Mouse (Mus musculus): ENCODE measurements at regions not wholly inside any gene's neighbourhood (a gene's known extent, or its start where the extent isn't known, plus 50 kb on each side); places are given as distances from the start of the nearest gene placed in this dataset.
A peak's percentile ranks its signal among the peaks of the same experiment; 100 is the strongest.

DNA sequence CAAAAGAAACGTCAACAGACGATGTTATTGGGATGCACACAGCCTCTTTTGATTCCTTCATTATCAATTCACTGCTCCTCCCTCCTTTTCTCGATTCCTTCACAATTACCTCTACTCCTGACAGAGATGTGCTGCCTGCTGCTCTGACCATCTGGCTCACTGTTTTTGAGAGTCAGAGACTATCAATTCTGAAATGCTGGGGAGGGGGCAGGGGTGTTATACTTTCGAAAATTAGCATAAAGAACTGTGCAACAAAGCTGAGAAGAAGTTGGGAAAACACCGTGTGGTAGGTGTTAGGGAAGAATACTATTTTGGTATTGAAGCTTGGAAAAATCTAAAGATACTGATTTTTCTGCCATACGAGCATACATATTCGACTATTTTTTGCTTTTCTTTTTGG is 96.4 kb downstream of the Nedd1 start:
- peak in 1 of 2 experiments; percentile 22 for DNase-seq (ENCODE audit: low spot score in 2 of 2)

DNA sequence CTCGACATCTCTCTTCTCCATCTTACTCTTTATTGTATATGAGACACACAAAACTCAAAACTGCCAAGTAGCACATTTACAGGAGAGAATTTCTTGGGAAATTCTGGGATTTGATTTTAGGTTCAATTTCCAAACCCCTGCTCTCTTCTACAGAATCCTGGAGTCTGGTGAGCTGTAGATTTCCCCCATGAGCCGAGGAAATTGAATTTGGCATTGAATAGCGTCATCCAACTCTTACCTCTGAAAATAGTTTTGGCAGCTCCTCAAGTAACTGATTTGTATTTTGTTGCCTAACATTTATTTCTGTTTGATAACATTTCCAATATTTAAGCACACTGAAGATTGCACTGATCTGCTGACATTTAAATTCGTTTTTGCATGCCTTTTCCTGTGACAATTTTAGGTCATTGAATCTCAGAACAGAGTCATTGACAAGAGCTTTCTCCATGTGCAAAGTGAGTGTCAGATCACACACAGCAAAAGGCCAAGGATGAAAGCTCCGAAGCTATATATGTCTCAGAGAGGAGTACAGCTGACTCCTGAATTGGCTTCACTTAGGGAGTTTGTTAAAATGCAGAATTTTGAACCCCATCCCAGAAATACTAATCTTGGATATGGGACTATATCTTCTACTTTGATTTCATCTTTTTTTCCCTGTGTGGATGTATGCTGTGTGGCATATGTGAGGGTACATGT is 106.4 kb downstream of the Nedd1 start:
- DNase-seq (ENCODE audit: low spot score in 2 of 2), result no peak

DNA sequence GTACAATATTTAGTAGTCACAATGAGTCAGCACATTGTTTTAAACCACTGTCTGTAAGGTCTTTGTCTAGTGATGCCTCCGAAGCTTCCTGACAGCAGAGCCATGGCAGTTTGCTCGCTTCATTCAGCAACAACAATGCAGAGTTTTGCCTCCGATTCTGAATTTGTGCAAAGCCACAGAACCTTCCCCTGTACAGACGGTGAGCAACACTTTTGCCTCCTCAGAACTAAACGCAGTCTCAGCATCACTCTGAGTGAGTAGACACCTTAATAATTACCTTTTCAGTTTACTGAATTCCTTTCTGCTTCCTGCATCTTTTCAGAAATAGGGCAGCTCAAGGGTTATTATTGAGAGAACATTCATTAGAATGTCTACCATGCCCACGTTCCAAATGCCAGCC is 107.9 kb downstream of the Nedd1 start:
- no peak for DNase-seq (ENCODE audit: low spot score in 2 of 2)

DNA sequence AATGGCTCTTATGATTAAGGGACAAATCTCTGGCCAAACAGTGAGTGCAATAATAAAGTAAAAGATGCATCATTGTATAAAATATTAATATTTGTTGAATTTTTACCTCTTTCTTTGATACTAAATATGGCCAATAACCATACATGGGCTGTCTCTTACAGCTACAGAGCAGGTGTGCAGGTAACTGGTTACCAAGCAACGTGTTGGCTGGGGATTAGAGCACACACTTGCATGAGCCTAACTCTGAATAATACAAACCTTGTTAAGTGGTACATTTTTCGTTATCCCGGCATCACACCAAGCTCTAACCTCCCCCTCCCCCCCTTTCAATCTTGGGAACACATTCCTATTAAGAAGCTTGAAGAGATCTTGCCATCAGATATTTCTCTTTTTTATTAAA is 111.2 kb downstream of the Nedd1 start:
- no peak for DNase-seq (ENCODE audit: low spot score in 2 of 2)

DNA sequence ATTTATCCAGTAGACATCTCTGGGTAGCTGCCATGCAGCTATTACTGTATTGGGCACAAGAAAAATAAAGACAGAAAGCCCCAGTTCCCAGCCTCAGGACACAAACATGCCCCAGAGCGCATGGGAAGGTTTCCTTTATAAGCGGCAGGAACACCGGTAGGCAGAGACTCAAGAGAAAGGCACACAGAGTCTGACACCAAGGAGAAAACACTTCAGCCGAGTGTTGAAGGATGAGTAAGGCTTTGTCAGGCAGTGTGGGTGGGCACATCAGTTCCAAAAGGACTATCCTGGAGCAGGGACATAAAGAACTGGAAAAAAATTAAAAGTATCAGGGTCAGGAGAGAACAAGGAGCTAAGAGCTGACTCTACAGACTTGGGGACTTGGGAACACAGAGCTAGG is 115.5 kb downstream of the Nedd1 start:
- DNase-seq (ENCODE audit: low spot score in 2 of 2), result peak in 1 of 2 experiments; percentile 20

DNA sequence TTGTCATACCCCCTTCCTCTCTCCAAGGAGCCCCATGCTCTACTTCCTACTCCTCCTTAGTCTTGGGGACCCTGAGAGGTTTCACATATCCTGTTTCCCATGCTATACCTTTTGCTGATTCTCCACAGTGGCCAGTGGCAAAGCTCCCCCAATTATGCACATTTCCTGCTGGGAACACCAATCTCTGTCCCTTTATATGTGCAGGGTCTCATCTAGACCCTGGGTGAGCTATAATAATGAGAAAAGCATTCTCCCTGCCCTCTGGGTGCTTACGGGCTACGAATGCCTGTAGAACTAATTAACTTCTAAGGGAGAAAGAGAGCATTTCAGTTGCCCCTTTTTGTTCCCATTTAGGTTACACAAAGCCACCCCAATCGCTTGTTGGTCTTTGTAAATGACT is 116.6 kb downstream of the Nedd1 start:
- no peak for DNase-seq (ENCODE audit: low spot score in 2 of 2)

DNA sequence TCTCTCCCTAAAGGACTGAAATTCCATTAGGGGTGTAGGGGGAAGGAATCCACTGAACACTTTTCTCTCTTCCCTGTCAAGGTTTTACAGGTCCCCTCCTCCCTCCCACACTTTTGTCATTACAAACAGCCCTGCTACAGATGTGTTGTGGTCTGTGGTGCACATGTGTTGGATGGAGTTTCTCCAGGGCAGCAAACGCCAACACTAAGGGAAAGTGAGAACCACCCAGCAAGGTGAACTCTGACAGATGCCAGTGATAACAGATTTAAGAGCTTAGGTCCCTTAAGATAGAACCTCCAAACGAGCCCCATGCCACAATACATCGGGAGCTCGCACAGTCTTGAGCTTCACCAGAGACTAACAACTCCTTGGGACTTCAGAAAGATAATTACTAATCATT is 122.1 kb downstream of the Nedd1 start:
- no peak for DNase-seq (ENCODE audit: low spot score in 2 of 2)

DNA sequence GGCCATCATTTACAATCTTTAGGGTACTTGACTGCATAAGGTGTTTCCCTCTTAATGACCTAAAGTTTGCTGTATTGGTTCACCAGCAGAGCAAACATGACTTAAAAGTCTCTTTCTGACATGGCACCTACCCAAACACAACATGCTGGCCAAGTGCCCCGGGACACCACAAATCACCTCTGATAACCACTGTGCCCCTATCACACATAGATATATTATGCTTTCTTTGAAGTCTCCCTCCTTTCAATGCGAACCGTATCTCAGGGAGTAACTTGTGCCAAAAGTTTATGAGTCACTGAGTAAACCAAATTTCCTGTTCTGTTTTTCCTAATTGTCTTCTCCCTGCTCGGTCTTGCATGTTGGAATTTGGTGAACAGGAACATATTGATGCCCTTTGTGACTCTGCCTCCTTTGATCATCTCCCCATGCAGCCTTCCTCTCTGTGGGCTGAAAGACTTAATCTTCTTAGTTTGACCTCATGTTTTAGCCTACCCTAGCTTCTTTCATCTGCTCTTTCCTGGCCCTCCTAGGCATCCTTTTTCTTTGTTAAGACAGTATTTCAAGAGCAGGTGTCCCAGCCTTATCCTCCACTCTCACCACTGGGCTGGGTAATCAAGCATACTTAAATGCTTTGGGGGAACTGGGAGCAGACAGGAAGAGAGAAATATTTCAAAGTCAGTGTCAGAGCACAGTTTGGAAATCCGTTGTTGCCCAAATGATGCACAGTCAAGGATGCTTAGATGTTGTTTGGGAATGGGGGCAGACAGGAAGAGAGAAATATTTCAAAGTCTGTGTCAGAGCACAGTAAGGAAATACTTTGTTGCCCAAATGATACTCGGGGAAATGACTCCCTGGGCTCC is 126.5 kb downstream of the Nedd1 start:
- no peak for DNase-seq (ENCODE audit: low spot score in 2 of 2)

DNA sequence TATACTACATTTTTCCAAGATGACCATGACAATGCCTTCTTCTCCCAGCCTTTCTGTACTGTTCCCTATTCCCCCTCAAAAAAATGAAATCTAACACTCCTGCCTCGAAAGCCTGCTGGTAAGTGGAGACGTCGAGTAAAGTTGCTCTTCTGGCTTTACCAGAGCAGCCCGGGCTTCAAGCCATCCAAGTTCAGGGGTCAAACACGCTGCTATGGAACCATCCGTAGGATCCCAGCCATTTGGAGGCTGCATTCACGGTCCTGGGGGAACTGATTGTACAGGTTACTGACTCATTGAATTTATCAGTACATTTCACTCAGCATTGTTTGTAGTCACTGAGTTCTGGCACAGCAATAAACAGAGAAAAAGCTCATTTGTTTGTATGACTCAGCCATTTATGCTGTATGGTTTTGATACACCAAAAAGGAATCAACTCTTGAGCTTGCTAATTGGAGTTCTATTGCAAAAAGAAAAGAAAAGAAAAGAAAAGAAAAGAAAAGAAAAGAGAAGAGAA is 128.2 kb downstream of the Nedd1 start:
- DNase-seq (ENCODE audit: low spot score in 2 of 2), result no peak

DNA sequence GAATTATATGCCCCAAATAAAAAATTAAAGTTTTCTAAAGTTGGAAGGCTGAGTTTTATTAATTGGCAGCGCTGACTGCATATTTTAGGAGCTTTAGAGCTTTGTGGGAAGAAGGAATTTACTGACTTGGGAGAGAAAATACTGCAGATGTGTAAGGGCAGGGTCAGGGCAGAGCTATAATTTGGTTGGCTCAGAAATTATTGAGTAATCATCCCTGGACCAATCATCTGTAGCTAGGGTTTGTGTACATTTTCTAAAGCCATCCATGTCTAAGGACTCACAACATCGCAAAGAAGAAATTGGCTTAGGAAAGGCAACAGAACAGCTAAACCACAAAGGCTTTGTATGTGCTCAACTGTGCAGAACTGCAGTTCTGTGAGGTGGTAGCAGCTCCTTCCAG is 143.3 kb downstream of the Nedd1 start:
- no peak for DNase-seq (ENCODE audit: low spot score in 2 of 2)

DNA sequence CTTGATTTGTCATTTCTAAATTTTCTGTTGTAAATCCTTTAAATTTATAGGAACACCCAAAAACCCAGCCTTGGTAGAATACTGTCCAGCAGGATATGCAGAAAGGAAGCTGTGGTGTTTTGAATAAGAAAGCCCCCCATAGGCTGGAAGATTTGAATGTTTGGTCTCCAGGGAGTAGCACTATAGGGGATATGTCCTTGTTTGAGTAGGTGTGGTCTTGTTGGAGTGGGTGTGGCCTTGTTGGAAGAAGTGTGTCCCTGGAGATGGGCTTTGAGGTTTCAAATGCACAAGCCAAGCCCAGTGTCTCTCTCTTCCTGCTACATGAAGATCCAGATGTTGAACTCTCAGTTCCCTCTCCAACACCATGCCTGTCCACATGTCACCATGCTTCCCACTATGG is 151.7 kb downstream of the Nedd1 start:
- no peak for DNase-seq (ENCODE audit: low spot score in 2 of 2)

DNA sequence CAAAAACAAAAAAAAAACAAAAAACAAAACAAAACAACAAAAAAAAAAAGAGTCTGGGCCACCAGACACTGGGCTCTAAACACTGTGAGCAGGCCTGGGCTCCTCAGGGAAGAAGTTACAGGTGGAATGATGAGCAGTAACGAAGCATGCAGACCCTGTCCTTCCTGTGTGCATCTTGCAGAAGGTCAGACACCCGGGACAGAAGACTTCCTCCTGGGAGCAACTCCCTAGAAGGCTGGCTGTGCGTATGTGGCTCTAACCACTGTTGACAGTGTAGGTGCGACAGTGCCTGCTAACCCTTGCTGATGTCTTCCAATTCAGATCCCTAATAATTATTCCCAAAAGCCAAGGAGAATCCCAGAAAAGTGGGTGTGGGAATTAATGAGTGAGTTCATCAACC is 164.8 kb downstream of the Nedd1 start:
- DNase-seq (ENCODE audit: low spot score in 2 of 2), result no peak

DNA sequence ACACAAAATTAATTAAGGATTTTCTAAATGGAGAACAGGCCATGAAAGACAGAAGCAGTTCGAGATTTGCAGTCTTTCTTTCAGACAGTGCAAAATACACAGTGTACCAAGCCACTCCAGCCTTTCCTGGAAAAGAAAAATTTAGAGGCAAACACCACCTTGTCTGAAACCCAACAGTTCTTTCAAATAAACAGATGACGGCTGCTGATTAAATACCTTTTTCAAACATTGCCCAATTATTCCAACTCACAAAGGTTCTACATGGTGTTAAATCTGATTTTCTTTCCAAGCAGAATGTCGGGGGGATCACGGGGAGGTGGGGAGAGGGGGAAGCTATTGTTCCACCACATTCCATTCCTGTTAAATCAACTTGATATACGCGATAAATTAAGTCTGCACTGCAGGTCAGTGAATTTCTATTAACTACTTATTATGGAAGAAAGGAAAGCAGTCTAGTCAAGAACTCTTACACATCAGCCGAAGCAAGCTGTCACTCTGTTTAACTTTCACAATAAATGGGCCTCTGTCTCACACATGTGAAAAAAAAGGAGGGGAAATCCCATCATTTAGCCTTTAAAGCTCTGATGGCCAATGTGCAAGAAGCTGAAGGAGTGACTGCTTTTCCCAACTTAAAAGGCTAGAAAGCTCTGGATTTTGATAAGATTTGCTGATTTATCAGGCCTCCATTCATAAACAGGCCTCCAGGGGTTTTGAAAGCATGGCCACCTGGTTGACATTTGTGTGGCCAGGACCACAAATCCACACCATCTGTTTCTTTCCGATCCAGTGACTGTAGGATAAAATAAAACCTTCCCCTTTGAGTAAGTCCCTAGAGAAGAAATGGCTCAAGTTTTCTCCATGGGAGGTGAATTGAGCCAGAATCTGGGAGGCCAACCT is 165.4 kb downstream of the Nedd1 start:
- no peak for DNase-seq (ENCODE audit: low spot score in 2 of 2)

DNA sequence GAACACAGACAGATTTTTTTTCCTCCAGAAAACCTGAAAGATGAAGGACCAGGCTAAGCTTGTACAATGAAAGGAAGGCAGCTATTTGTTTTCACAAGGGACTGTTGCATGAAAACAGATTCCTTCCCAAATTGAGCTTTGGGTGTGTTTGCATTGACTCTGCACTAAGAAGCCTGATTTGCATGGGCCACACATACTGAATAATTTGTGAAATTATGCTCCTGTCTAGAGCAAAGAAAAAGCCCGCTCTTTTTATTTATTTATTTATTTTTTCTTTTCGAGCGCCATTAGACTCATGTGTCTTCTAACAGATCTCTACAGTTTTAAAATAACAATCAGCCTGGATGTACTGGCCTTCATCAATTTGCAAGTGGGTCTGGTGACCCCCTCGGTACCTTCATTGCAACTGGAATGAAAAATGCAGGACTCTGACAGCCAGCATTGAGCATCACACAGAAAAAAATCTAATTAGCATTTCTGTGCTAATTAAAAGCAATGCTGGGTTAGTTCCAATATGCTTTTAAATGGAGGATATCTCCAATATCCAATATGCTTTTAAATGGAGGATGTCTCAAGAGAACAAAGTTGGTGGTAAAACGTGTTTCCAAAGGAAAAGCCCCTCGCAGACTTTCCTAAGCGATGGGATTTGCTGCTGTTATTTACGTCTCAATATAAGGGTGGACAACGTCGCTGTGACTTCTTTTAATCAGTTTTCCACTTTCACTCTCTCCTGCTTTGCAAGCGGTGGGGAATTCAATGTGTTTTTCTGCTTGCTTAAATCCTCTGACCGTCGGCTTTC is 166.3 kb downstream of the Nedd1 start:
- DNase-seq (ENCODE audit: low spot score in 2 of 2), result no peak

DNA sequence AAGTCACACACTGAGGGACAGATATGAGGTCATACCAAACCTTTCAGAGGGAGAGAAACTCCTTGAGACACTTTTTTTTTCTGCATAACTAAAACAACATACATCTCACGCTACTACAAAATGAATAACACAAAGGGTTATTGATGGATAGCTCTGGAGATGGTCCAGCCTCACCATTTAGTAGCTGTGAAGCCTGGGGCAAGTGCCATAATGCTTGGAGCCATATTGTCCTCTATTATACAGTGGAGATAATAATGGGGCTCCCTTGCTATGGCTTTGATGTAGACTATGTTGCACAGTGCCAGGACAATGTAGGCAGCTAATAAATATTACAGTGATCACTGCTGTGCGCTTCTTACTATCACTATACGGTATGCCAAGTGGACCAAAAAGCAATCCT is 168.3 kb downstream of the Nedd1 start:
- no peak for DNase-seq (ENCODE audit: low spot score in 2 of 2)

DNA sequence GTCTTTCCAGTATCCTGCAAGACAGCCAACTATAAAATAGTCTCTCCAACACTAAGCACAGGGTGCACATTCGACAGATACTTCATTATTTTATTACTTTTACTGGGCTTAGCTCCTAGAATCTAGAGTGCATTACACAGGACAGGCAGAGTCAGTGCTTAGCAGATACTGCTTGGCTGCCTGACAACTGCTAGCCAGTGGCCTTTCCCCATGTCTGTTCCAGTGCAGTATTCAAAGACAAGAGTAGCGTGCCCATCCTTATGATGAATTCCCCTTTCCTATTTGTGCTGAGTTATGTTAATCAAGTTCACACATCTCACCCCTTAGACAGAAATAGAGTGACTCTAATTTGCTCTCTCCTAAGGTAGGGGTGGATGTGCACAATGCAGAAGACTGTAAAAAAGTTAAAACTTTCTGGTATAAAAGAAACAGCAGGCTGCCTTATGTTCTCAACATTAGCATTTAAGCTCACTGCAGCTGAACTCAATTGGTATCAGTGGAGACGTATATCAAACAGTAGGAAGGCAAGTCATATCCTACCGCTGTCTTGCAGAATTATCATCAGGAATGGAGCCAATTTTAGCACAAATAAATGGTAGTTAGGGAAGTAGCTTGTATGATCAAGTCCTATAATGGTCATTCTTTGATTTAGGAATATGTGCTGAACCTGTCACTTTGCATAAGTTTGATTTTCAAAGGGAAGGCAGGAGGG is 173.2 kb downstream of the Nedd1 start:
- DNase-seq (ENCODE audit: low spot score in 2 of 2), result no peak

DNA sequence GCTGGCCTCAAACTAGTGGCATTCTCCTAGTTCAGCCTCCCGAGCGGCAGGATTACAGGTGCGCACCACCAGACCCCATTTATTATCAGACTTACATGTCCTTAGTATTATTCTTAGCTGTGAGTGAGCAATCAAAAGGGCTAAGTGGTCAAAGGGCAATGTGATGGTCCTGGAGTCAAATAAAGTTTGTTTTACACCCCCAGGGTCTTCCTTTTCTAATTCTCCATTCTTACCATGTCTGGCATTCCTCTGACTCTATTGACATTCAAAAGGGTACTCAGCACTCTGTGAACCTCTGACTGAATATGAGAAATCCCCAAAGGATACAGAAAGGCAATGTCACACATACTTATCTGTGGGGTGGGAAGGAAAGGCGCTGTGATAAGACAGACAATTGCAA is 183.8 kb downstream of the Nedd1 start:
- no peak for DNase-seq (ENCODE audit: low spot score in 2 of 2)

DNA sequence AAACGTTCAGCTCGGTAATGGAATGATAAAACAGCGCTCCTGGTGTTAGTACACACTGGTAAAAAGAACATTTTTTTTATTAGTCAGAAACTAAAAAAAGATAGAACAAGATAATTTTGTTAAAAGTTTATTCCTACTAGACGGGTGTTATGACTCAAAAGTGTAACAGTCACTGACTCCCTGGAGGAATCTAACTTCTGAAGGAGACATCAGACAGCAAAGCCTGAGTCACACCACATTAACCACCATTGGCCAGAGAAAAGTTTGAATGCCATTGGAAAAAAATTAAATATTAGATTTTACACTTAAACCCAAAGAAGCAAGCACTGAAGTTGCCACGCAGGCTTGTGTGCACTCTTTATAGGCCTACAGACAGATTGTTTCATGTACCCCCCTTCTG is 205.3 kb downstream of the Nedd1 start:
- DNase-seq (ENCODE audit: low spot score in 2 of 2), result no peak

DNA sequence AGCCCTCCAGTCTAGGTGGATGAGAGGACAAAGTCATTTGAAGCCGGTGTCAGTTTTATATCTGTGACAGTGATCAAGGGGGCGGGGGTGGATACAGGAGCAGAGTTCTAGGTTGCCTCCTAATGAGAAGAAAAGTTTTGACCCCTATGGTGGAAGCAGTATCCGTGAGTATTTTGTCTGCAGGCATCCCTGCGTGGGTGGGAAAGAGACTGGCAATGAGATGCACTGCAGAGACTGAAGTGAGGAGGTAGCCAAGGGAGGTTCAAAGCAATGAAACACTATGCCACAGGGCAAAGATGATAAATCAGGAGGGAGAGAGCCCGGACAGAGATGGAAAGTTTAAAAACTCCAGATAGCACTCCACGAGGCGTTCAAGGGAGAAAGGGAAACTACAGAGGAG is 210.5 kb downstream of the Nedd1 start:
- DNase-seq (ENCODE audit: low spot score in 2 of 2), result no peak

DNA sequence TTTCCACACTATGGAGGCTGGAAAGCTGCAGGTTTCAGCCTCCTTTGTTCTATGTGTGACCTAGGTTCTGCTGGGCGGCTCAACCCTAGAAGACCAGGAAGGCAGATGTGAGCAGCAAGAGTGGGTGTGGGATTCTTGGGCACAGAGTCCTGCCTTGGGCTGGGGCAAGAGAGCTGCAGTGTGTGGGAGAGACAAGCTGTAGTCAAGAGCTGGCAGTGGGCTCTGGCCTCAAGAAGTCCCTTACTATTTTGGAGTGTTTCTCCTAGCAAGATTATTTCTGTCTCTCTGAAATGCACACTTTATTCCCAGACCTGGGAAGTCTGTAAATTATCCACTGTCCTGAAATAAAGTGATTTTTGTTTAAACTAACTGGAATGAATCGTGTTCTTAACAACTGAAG is 211.5 kb downstream of the Nedd1 start:
- DNase-seq (ENCODE audit: low spot score in 2 of 2), result peak in 1 of 2 experiments; percentile 18

Data from left cerebral cortex, adult 8-10 months (tissue).